In the genomic region with DNA sequence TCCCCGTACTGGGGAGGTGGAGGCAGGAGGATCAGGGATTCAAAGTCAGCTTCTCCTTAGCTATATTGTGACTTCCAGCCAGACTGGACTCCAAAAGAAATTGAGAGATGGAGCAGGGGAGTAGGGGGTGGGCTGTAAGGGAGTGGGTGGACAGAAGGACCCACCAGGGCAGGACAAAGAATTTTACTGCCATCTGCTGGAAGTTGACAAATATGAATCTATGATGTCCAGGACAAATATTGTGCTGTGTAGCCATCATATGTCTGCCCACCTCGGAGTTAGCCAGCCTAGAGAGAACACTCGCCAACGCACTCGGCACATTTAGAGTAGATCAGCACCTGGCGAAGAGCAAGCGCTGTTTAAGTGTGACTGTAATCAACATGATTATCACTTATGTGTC, we compare ENCODE assay signal across 16 mouse cellular contexts. TPM values are rescaled to one million over a fixed set of nuclear protein-coding genes. Genes with fewer than 3 reads are reported as not detected.
DNase-seq lines count a peak whose midpoint lies in the region; ATAC-seq and TF ChIP-seq lines count a peak whose summit lies in the region.
"Had no signal": no experiment of that assay in that cellular context is flagged by ENCODE, and none has a peak within 500 bp of the region (broad histone marks: within the 10 kb centered on the region; RNA-seq: fewer than 3 reads in every experiment).

No protein-coding gene starts in this region.

- dilution Hi-C loops in CH12.LX (cut with MboI; ENCODE audit: extremely low pct_ligation_motif_present, extremely low pct_unique_long_range_greater_than_20kb, low sequenced_read_pairs) = no loop called here

- no peaks in the 10 kb centered on the region for H3K9me3 ChIP-seq in forebrain, embryonic 14.5 days (replicated peaks; ENCODE audit: control insufficient read depth, low read length)
- no peaks in the 10 kb centered on the region for H3K9me3 ChIP-seq in forebrain, embryonic 15.5 days
- no peaks in the 10 kb centered on the region for H3K9me3 ChIP-seq in CH12.LX (replicated peaks; ENCODE audit: low read length)
- no peaks in the 10 kb centered on the region for H3K9me3 ChIP-seq in embryonic facial prominence, embryonic 15.5 days (replicated peaks)
- H3K9me3 ChIP-seq: hindbrain, embryonic 15.5 days; midbrain, embryonic 12.5 days; stomach, embryonic 15.5 days had no signal

- TF ChIP-seq RAD21 in CH12.LX (IDR thresholded peaks at IDR 0.05; ENCODE audit: low read depth, low read length) = peak; percentile 46

- no peak for ATAC-seq in forebrain, embryonic 14.5 days
- no peak for ATAC-seq in forebrain, embryonic 15.5 days (replicated peaks)
- ATAC-seq in embryonic facial prominence, embryonic 15.5 days (ENCODE audit: insufficient number of reproducible peaks, low FRiP score, low TSS enrichment, low read depth) = no peak
- no peak for ATAC-seq in megakaryocyte, adult 5-6 weeks (ENCODE audit: poor library complexity, severe bottlenecking)
- ATAC-seq in erythroblast, adult 5-6 weeks (replicated peaks; ENCODE audit: low FRiP score, poor library complexity, severe bottlenecking) = no peak

- in situ Hi-C loops in CH12.LX (cut with MboI; ENCODE audit: low pct_ligation_motif_present, low pct_unique_long_range_greater_than_20kb, low sequenced_read_pairs) = no loop called here

- TF ChIP-seq EP300 in CH12.LX (IDR thresholded peaks at IDR 0.05; ENCODE audit: low read length) = no peak

- 89% methylated on average over 7 of the region's 7 CpGs for WGBS in forebrain, embryonic 14.5 days
- 84% methylated on average over 7 of the region's 7 CpGs for WGBS in forebrain, embryonic 15.5 days
- WGBS in embryonic facial prominence, embryonic 15.5 days = 84% methylated on average over 7 of the region's 7 CpGs

- H3K4me2 ChIP-seq in forebrain, embryonic 14.5 days (ENCODE audit: low read length) = no peak overlapping the region
- H3K4me2 ChIP-seq in forebrain, embryonic 15.5 days (replicated peaks) = no peak overlapping the region
- no peak overlapping the region for H3K4me2 ChIP-seq in CH12.LX (ENCODE audit: insufficient read depth, low read depth, poor library complexity, severe bottlenecking)
- H3K4me2 ChIP-seq in embryonic facial prominence, embryonic 15.5 days (replicated peaks) = no peak overlapping the region
- H3K4me2 ChIP-seq: hindbrain, embryonic 15.5 days; midbrain, embryonic 12.5 days; stomach, embryonic 15.5 days had no signal

- H3K4me3 ChIP-seq in forebrain, embryonic 14.5 days (ENCODE audit: low read depth, low read length) = no peak overlapping the region
- no peak overlapping the region for H3K4me3 ChIP-seq in forebrain, embryonic 15.5 days
- no peak overlapping the region for H3K4me3 ChIP-seq in layer of hippocampus, adult 2 months
- no peak overlapping the region for H3K4me3 ChIP-seq in CH12.LX (replicated peaks in 1 of 3; ENCODE audit: low read depth in 2 of 3, low read length in 2 of 3, poor library complexity in 1 of 3)
- H3K4me3 ChIP-seq in embryonic facial prominence, embryonic 15.5 days (replicated peaks) = no peak overlapping the region
- H3K4me3 ChIP-seq: hindbrain, embryonic 15.5 days; midbrain, embryonic 12.5 days; stomach, embryonic 15.5 days had no signal

- TF ChIP-seq CTCF in layer of hippocampus, adult 2 months (conservative IDR thresholded peaks at IDR 0.05) = peak; percentile 55
- peak in 1 of 2 experiments; percentile 50; a peak in 2 of 4 replicates for TF ChIP-seq CTCF in CH12.LX (conservative IDR thresholded peaks at IDR 0.05 in 1 of 2, IDR thresholded peaks at IDR 0.05 in 1 of 2; ENCODE audit: low read depth in 2 of 2, low read length in 2 of 2)

- peaks cover 17% of the 10 kb centered on the region for H3K79me2 ChIP-seq in CH12.LX (replicated peaks; ENCODE audit: control insufficient read depth, extremely low read depth, insufficient read depth, poor library complexity, severe bottlenecking)

- peaks cover 12% of the 10 kb centered on the region for H3K4me1 ChIP-seq in forebrain, embryonic 14.5 days (ENCODE audit: control insufficient read depth, insufficient read depth, low read length)
- peaks cover 18% of the 10 kb centered on the region for H3K4me1 ChIP-seq in forebrain, embryonic 15.5 days
- peaks cover 12 to 30% of the 10 kb centered on the region in 2 experiments for H3K4me1 ChIP-seq in CH12.LX (ENCODE audit: control insufficient read depth in 1 of 2, insufficient read depth in 2 of 2)
- H3K4me1 ChIP-seq in embryonic facial prominence, embryonic 15.5 days = peaks cover 29% of the 10 kb centered on the region

- no peak overlapping the region for H3K9ac ChIP-seq in forebrain, embryonic 14.5 days (ENCODE audit: low read length)
- H3K9ac ChIP-seq in forebrain, embryonic 15.5 days (replicated peaks) = no peak overlapping the region
- no peak overlapping the region for H3K9ac ChIP-seq in CH12.LX (ENCODE audit: insufficient read depth, low read depth)
- H3K9ac ChIP-seq in embryonic facial prominence, embryonic 15.5 days = 0 out of 2 replicates have a peak overlapping the region, but pooled peaks have one; percentile 0
- H3K9ac ChIP-seq: hindbrain, embryonic 15.5 days; midbrain, embryonic 12.5 days; stomach, embryonic 15.5 days had no signal

- TF ChIP-seq POLR2A in CH12.LX (IDR thresholded peaks at IDR 0.05; ENCODE audit: low read depth, low read length) = no peak

- DNase-seq in forebrain, embryonic 14.5 days (ENCODE audit: low spot score) = peak; percentile 31
- no peak for DNase-seq in layer of hippocampus, adult 2 months (ENCODE audit: low spot score in 2 of 2)
- DNase-seq in layer of hippocampus, adult 9-11 months = no peak
- DNase-seq in CH12.LX (ENCODE audit: extremely low read depth) = no peak
- DNase-seq: adrenal gland, postnatal 10 days; cerebellum, adult 11-12 months; kidney, postnatal 14 days; lung, adult 2 months; thymus, postnatal 4 days had no signal

- peaks cover 17% of the 10 kb centered on the region for H3K36me3 ChIP-seq in forebrain, embryonic 14.5 days (ENCODE audit: control insufficient read depth, insufficient read depth, low read length)
- H3K36me3 ChIP-seq in forebrain, embryonic 15.5 days = peaks cover 17% of the 10 kb centered on the region
- H3K36me3 ChIP-seq in CH12.LX (replicated peaks in 1 of 2; ENCODE audit: control insufficient read depth in 1 of 2, insufficient read depth in 1 of 2, low read length in 1 of 2) = peaks cover 20 to 21% of the 10 kb centered on the region in 2 experiments
- peaks cover 18% of the 10 kb centered on the region for H3K36me3 ChIP-seq in embryonic facial prominence, embryonic 15.5 days

- H3K27me3 ChIP-seq in forebrain, embryonic 14.5 days (replicated peaks; ENCODE audit: control insufficient read depth, insufficient read depth, low read length) = no peaks in the 10 kb centered on the region
- H3K27me3 ChIP-seq in forebrain, embryonic 15.5 days = no peaks in the 10 kb centered on the region
- no peaks in the 10 kb centered on the region for H3K27me3 ChIP-seq in CH12.LX (replicated peaks)
- no peaks in the 10 kb centered on the region for H3K27me3 ChIP-seq in embryonic facial prominence, embryonic 15.5 days
- H3K27me3 ChIP-seq: hindbrain, embryonic 15.5 days; midbrain, embryonic 12.5 days; stomach, embryonic 15.5 days had no signal

- H3K27ac ChIP-seq in forebrain, embryonic 14.5 days (ENCODE audit: low read depth, low read length) = no peak overlapping the region
- no peak overlapping the region for H3K27ac ChIP-seq in forebrain, embryonic 15.5 days (replicated peaks)
- H3K27ac ChIP-seq in layer of hippocampus, adult 2 months = no peak overlapping the region
- no peak overlapping the region for H3K27ac ChIP-seq in CH12.LX (ENCODE audit: insufficient read depth, low read depth)
- H3K27ac ChIP-seq in embryonic facial prominence, embryonic 15.5 days (replicated peaks) = no peak overlapping the region
- H3K27ac ChIP-seq: hindbrain, embryonic 15.5 days; midbrain, embryonic 12.5 days had no signal

RNA-seq across cellular contexts. Expression of a gene that starts 1.9 kb away (rescaled TPM):
- 539 and 750 TPM in 2 replicates for polyA plus RNA-seq in forebrain, embryonic 14.5 days (2014; fragmentation: Nextera tagmentation; extraction: Ambion mirVana)
- 514 and 544 TPM in 2 replicates for polyA plus RNA-seq in forebrain, embryonic 15.5 days (2015; fragmentation: Nextera tagmentation; extraction: Ambion mirVana)
- 100 to 1,000 TPM; 490 to 496 TPM for total RNA-seq in layer of hippocampus, adult 2 months (2021)
- total RNA-seq in CH12.LX (2012; rRNA removed) (1,915 and 2,040 TPM in 2 replicates), CH12.LX (2014; rRNA removed) (42.7 and 66.7 TPM in 2 replicates)
- 1,205 and 1,254 TPM in 2 replicates for polyA plus RNA-seq in CH12.LX (2012; ENCODE audit: insufficient read length, low read depth)
- polyA plus RNA-seq in embryonic facial prominence, embryonic 15.5 days (2015; fragmentation: Nextera tagmentation; extraction: Ambion mirVana) = 1,000 and 1,004 TPM in 2 replicates
- 2,258 and 2,353 TPM in 2 replicates for total RNA-seq in megakaryocyte, adult 5-6 weeks (2015)
- total RNA-seq in megakaryocyte, adult 5-6 weeks (2017) = 250 and 448 TPM in 2 replicates
- total RNA-seq in erythroblast, adult 5-6 weeks (2015; ENCODE audit: low replicate concordance) = 649 and 667 TPM in 2 replicates
- total RNA-seq in erythroblast, adult 5-6 weeks (2017; ENCODE audit: low replicate concordance) = 67.6 and 181 TPM in 2 replicates

RNA-seq across cellular contexts. Expression of a gene that starts 10.1 kb away (rescaled TPM):
- 62.6 and 77.8 TPM in 2 replicates for polyA plus RNA-seq in forebrain, embryonic 14.5 days (2014; fragmentation: Nextera tagmentation; extraction: Ambion mirVana)
- polyA plus RNA-seq in forebrain, embryonic 15.5 days (2015; fragmentation: Nextera tagmentation; extraction: Ambion mirVana) = 104 and 107 TPM in 2 replicates
- 100 to 1,000 TPM; 117 to 123 TPM for total RNA-seq in layer of hippocampus, adult 2 months (2021)
- 67.3 and 76.2 TPM in 2 replicates for total RNA-seq in CH12.LX (2012; rRNA removed)
- total RNA-seq in CH12.LX (2014; rRNA removed) = 33.8 and 35.5 TPM in 2 replicates
- 111 and 118 TPM in 2 replicates for polyA plus RNA-seq in CH12.LX (2012; ENCODE audit: insufficient read length, low read depth)
- polyA plus RNA-seq in embryonic facial prominence, embryonic 15.5 days (2015; fragmentation: Nextera tagmentation; extraction: Ambion mirVana) = 93.3 and 98.8 TPM in 2 replicates
- 47.1 and 56.8 TPM in 2 replicates for total RNA-seq in megakaryocyte, adult 5-6 weeks (2015)
- 61.2 and 67.5 TPM in 2 replicates for total RNA-seq in megakaryocyte, adult 5-6 weeks (2017)
- 15.9 and 18.6 TPM in 2 replicates for total RNA-seq in erythroblast, adult 5-6 weeks (2015; ENCODE audit: low replicate concordance)
- total RNA-seq in erythroblast, adult 5-6 weeks (2017; ENCODE audit: low replicate concordance) = 21.6 and 24.4 TPM in 2 replicates

RNA-seq across cellular contexts. Expression of a gene that starts 23.8 kb away (rescaled TPM):
- polyA plus RNA-seq in forebrain, embryonic 14.5 days (2014; fragmentation: Nextera tagmentation; extraction: Ambion mirVana) = 17.7 and 27.5 TPM in 2 replicates
- 42.8 and 47.8 TPM in 2 replicates for polyA plus RNA-seq in forebrain, embryonic 15.5 days (2015; fragmentation: Nextera tagmentation; extraction: Ambion mirVana)
- total RNA-seq in layer of hippocampus, adult 2 months (2021) = 1 to 10 TPM; 5.9 to 6.8 TPM
- total RNA-seq in CH12.LX (2012; rRNA removed) (3.3 and 4.7 TPM in 2 replicates), CH12.LX (2014; rRNA removed) (0.39 and 0.43 TPM in 2 replicates)
- 5.2 and 5.5 TPM in 2 replicates for polyA plus RNA-seq in CH12.LX (2012; ENCODE audit: insufficient read length, low read depth)
- 66.8 and 76.1 TPM in 2 replicates for polyA plus RNA-seq in embryonic facial prominence, embryonic 15.5 days (2015; fragmentation: Nextera tagmentation; extraction: Ambion mirVana)
- 11.5 and 15.2 TPM in 2 replicates for total RNA-seq in megakaryocyte, adult 5-6 weeks (2015)
- 6.1 and 6.3 TPM in 2 replicates for total RNA-seq in megakaryocyte, adult 5-6 weeks (2017)
- 4.4 and 6.1 TPM in 2 replicates for total RNA-seq in erythroblast, adult 5-6 weeks (2015; ENCODE audit: low replicate concordance)
- total RNA-seq in erythroblast, adult 5-6 weeks (2017; ENCODE audit: low replicate concordance) = 0.98 and 4.1 TPM in 2 replicates

RNA-seq across cellular contexts. Expression of a gene that starts 31.5 kb away (rescaled TPM):
- 3.3 and 5.6 TPM in 2 replicates for polyA plus RNA-seq in forebrain, embryonic 14.5 days (2014; fragmentation: Nextera tagmentation; extraction: Ambion mirVana)
- polyA plus RNA-seq in forebrain, embryonic 15.5 days (2015; fragmentation: Nextera tagmentation; extraction: Ambion mirVana) = 5.6 and 5.7 TPM in 2 replicates
- 1 to 10 TPM; 2.0 to 3.2 TPM for total RNA-seq in layer of hippocampus, adult 2 months (2021)
- total RNA-seq in CH12.LX (2012; rRNA removed) (2.8 and 3.5 TPM in 2 replicates), CH12.LX (2014; rRNA removed) (1.1 and 1.9 TPM in 2 replicates)
- 8.9 and 9.9 TPM in 2 replicates for polyA plus RNA-seq in CH12.LX (2012; ENCODE audit: insufficient read length, low read depth)
- polyA plus RNA-seq in embryonic facial prominence, embryonic 15.5 days (2015; fragmentation: Nextera tagmentation; extraction: Ambion mirVana) = 20.2 and 23.5 TPM in 2 replicates
- total RNA-seq in megakaryocyte, adult 5-6 weeks (2015) = 350 and 368 TPM in 2 replicates
- 118 and 143 TPM in 2 replicates for total RNA-seq in megakaryocyte, adult 5-6 weeks (2017)
- 47.0 and 53.2 TPM in 2 replicates for total RNA-seq in erythroblast, adult 5-6 weeks (2015; ENCODE audit: low replicate concordance)
- total RNA-seq in erythroblast, adult 5-6 weeks (2017; ENCODE audit: low replicate concordance) = 7.7 and 15.1 TPM in 2 replicates

RNA-seq across cellular contexts. Expression of a gene that starts 36.7 kb away (rescaled TPM):
- polyA plus RNA-seq in forebrain, embryonic 14.5 days (2014; fragmentation: Nextera tagmentation; extraction: Ambion mirVana) = 163 and 171 TPM in 2 replicates
- polyA plus RNA-seq in forebrain, embryonic 15.5 days (2015; fragmentation: Nextera tagmentation; extraction: Ambion mirVana) = 149 and 158 TPM in 2 replicates
- total RNA-seq in layer of hippocampus, adult 2 months (2021) = 10 to 100 TPM; 37.8 to 38.5 TPM
- total RNA-seq in CH12.LX (2012; rRNA removed) (126 and 134 TPM in 2 replicates), CH12.LX (2014; rRNA removed) (79.4 and 86.3 TPM in 2 replicates)
- polyA plus RNA-seq in CH12.LX (2012; ENCODE audit: insufficient read length, low read depth) = 108 and 145 TPM in 2 replicates
- 125 and 128 TPM in 2 replicates for polyA plus RNA-seq in embryonic facial prominence, embryonic 15.5 days (2015; fragmentation: Nextera tagmentation; extraction: Ambion mirVana)
- total RNA-seq in megakaryocyte, adult 5-6 weeks (2015) = 19.5 and 26.2 TPM in 2 replicates
- 19.7 and 22.1 TPM in 2 replicates for total RNA-seq in megakaryocyte, adult 5-6 weeks (2017)
- 6.3 and 13.2 TPM in 2 replicates for total RNA-seq in erythroblast, adult 5-6 weeks (2015; ENCODE audit: low replicate concordance)
- 6.7 and 9.4 TPM in 2 replicates for total RNA-seq in erythroblast, adult 5-6 weeks (2017; ENCODE audit: low replicate concordance)
